Mouse (Mus musculus): ENCODE results near the gene G430095P16Rik.
A peak's percentile ranks its signal among the peaks of the same experiment; 100 is the strongest.

Gene G430095P16Rik

GRCm38 (mm10) chr8:84722530-84722849 is 317 bp upstream of the G430095P16Rik start:
- no peak for DNase-seq (ENCODE audit: low read depth, low spot score)

- DNase-seq (ENCODE audit: low read depth, low spot score) = peak; percentile 68
These were observed 729 bp downstream of the G430095P16Rik start for GRCm38 (mm10) chr8:84723571-84723900.

GRCm38 (mm10) chr8:84724683-84725082 is 1.9 kb downstream of the G430095P16Rik start:
- no peak for DNase-seq (ENCODE audit: low read depth, low spot score)

- no peak for DNase-seq (ENCODE audit: low read depth, low spot score)
These were observed 2.6 kb downstream of the G430095P16Rik start for GRCm38 (mm10) chr8:84725246-84725940.

DNA sequence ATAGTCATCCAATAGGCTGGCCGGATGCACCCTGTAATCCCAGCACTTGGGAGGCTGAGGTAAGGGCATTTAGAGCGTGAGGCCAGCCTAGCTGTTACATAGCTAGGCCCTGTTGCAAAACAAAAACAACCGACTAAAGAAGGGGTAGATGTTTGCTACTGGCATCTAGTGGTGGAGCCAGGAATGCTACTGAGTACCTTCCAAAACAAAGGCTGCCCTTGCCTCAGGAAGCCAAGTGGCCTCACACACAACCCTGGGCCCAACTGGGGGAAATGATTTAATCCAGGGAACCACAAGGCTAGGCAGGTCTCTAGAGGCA is 3.1 kb downstream of the G430095P16Rik start:
- DNase-seq (ENCODE audit: low read depth, low spot score) = peak; percentile 66

GRCm38 (mm10) chr8:84728474-84728873 is 5.7 kb downstream of the G430095P16Rik start:
- DNase-seq (ENCODE audit: low read depth, low spot score) = no peak

- DNase-seq (ENCODE audit: low read depth, low spot score) = no peak
These were observed 7.1 kb downstream of the G430095P16Rik start for GRCm38 (mm10) chr8:84729921-84730362.

GRCm38 (mm10) chr8:84730541-84731370 is 7.9 kb downstream of the G430095P16Rik start:
- no peak for DNase-seq (ENCODE audit: low read depth, low spot score)

DNA sequence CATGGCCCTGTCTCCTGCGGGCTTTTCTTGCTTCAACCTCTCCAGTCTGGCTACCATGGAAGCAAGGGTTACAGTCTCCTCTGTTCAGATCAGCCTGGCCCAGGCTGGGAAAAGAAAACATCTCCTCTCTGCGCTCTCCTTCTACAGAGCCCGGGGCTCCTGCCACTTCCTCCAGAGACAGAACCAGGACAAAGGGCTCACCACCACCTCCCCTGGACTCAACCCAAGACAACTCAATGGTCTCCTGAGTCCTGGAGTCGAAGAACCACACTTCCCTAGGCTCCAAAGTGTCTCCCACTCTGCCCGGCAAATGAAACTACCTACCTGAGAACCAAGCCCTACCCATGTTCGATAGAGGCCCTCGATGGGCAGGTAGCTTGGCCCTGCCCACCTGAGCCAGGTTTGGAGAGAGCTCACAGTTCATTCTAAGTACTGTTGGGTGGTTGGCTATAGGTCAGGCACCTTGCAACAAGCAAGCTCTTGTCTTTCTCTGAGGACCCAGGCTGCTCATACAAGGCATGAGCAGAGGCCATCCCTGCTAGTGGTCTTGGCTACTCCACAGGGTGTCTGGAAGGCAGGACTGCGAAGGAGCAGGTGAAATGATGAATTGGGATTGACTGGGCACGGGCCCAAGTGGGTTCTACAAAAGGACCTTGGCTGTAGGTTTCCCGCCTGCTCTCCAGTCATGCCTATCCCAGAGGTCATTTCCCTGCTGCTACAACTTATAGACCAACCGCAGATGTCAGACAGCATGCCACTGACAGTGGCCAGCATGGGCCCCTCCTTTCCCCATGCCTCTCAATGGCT is 8.8 kb downstream of the G430095P16Rik start:
- no peak for DNase-seq (ENCODE audit: low read depth, low spot score)

DNA sequence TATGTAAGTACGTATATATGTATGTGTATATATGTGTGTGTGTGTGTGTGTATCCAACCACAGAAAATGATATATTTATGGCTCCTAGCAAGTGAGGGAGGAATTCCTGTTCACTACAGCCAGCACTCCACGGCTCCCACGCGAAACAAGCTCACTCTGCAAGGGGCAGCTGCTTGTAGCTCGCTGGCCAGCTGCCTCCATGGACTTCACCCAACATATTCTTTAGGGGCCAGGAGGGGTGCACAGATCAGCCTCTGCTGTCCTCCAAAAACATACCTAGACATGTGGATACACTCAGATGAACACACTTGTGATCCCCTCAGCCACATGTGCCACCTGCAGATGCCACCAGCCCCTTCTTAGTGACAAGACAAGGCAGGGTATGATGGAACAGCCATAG is 9.7 kb downstream of the G430095P16Rik start:
- no peak for DNase-seq (ENCODE audit: low read depth, low spot score)

DNA sequence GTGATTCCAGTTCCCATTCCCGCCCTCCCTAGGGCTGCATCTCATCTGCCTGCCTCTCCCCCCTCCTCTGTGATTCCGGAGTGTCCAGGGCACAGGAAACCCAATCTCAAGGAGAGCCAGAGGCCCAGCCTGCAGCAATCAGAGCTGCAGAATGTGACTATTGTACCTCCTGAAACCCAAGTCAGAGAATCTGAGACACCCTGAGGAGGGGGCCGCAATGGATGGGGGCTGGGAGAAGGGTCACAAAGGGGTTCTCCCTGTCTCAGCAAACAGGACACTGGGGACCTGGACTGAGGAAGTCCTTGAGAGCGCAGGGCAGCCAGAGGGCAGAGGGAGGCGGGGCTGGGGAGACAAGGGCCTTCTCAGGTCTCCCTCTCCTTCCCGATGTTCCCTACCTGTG is 10.2 kb downstream of the G430095P16Rik start:
- DNase-seq (ENCODE audit: low read depth, low spot score) = no peak

DNA sequence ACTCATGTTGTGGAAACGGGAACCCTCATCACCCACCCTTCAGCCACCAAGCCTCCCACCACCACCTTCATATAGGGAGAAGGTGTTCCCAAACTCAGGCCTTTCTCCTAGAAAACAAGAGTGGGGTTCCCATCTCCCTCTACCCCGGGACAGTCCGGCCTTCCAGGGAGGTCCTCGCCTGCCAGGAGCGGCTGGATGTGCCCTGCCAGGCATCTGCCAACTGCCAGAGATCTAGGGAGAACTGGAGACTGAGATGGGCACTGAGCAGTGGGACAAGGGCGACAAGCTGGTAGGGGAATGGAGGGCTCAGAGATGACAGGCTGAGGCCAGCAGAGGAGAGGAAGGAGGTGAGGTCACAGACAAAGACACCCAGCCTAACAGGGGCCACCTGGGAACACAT is 11.2 kb downstream of the G430095P16Rik start:
- no peak for DNase-seq (ENCODE audit: low read depth, low spot score)

- DNase-seq (ENCODE audit: low read depth, low spot score) = no peak
These were observed 11.9 kb downstream of the G430095P16Rik start for GRCm38 (mm10) chr8:84734680-84735079.

GRCm38 (mm10) chr8:84735597-84735996 is 12.8 kb downstream of the G430095P16Rik start:
- no peak for DNase-seq (ENCODE audit: low read depth, low spot score)

DNA sequence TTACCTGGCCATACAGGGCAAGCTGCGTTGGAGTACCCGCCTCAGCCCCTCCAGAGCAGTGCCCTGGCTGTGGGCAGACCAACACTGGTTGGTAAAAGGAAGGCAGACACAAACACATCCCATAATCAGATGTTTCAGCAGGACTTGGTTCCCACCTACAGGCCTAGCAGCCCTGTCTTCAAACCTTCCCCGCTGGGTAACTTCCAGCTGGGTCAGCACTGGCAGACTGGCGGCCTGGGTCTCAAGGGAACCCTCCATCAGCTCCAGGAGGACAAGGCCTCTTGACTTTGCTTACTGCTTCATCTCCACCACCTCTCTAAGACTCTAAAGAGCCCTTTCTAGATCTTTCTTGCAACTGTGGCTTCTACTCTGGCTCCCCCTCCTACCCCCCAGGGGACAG is 13.7 kb downstream of the G430095P16Rik start:
- no peak for DNase-seq (ENCODE audit: low read depth, low spot score)

DNA sequence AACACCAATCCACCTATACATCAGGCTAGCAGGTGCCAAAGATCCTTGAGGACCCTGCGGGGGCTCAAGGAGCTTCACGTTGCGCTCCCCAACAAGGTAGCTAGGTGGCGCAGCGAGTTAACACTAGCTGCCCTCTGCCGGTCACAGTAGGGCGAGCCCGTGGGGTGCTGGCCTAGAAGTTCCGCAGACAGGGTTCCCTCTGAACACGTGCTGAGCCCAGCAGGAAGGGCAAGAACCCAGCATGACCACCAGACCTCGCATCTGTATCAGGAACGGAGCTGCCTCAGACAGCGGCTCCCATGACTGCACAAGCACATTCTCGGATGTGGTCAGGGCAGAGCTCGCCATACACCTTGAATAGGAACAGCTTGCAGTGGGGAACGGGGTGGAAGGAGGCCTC is 14.8 kb downstream of the G430095P16Rik start:
- DNase-seq (ENCODE audit: low read depth, low spot score) = peak; percentile 91

DNA sequence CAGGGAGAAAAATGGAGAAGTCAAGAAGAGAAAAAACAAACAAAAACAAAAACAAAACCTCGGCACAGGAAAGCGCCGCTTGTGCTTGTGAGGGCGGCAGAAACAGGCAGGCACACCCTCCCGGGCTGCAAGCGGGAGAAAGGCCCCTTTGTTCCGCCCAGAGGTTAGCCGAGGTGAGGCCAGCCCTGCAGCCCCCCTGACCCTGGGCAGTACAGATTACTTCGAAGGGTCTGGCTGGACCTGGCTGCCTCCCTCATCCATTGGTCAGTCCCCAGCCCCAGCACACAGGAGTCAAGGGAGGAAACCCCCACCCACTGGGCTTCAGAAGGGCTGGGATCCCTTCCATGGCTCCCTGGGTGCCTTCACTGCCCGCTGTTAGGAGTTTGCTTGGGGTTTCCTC is 15.5 kb downstream of the G430095P16Rik start:
- no peak for DNase-seq (ENCODE audit: low read depth, low spot score)

- DNase-seq (ENCODE audit: low read depth, low spot score) = no peak
These were observed 16.1 kb downstream of the G430095P16Rik start for GRCm38 (mm10) chr8:84738715-84739400.

DNA sequence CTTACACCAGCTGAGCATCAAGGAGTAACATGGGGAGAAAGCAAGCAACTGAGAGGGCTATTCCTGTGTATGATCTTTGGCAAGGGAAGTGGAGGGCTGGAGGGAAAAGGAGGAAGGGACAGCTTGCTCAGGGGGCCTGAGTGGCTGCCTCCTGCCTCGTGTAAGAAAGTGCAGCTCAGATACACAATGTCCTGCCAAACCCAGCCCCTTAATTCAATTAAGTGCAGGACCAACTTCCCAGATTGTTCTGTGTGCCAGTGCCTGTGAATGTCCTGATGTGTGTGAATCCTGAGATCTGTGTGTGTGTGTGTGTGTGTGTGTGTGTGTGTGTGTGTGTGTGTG is 16.6 kb downstream of the G430095P16Rik start:
- no peak for DNase-seq (ENCODE audit: low read depth, low spot score)

DNA sequence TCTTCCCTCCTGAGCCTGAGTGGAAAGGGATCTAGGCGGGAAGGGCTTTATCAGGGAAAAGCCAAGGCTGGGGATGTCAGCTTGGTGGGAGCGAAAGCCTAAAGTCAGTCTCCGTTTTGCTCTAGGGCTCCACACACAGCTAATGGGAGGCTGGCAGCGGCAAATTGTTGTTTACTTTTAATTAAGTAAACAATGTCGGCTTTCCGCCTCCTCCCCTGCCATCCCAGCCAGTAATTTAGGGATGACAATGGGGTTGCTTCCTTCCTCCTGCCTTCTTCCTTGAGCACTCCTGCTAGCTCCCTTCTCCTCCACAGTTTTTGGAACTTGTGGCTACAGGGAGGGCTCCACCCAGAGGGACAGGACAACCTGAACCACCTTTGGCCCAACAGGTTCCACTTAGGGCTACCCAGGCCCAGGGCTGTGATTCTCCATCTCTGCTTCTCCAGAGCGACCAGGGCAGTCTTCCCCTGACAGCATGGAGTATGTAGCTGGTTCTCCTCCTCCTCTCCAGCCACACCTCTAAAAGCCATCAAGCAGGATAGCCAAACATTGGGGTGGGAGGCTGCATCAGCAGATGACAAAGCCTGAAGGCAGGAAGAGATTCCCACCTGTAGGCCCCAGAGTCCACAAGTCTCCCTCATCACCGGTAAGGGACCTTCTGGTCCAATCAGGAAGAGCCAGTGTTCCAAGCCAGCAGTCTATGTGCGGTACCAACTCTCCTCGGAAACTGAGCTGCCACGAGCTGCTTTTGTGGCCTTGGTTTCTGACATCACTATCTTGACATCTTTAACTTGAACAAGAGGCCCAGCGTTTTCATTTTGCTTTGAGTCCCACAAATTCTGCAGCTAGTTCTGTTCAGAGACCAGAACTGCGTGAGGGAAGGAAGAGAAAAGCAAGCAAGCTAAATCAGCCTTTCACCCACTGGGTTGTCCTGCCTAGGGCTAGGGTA is 18.4 kb downstream of the G430095P16Rik start:
- DNase-seq (ENCODE audit: low read depth, low spot score) = no peak
